In genomic region chr6:139576261-139577014, GRCm38 (mm10) we compare ENCODE assay signal across 12 mouse cellular contexts. TPM values are rescaled to one million over a fixed set of nuclear protein-coding genes. Genes with fewer than 3 reads are reported as not detected.
A peak's percentile ranks its signal among the peaks of the same experiment; 100 is the strongest.
DNase-seq lines count a peak whose midpoint lies in the region; ATAC-seq and TF ChIP-seq lines count a peak whose summit lies in the region.
"Had no signal": no experiment of that assay in that cellular context is flagged by ENCODE, and none has a peak within 500 bp of the region (broad histone marks: within the 10 kb centered on the region; RNA-seq: fewer than 3 reads in every experiment).

No protein-coding gene starts in this region.

- H3K9ac ChIP-seq in ES-E14 (ENCODE audit: insufficient read depth, low read depth, low read length, poor library complexity, severe bottlenecking): no peak overlapping the region
- no peak overlapping the region for H3K9ac ChIP-seq in lung, embryonic 14.5 days
- H3K9ac ChIP-seq: liver, embryonic 14.5 days had no signal

- H3K4me2 ChIP-seq in lung, embryonic 14.5 days: no peak overlapping the region; the same call in 1 of the 2 replicates

- peak; percentile 51 for TF ChIP-seq CTCF in layer of hippocampus, adult 2 months (conservative IDR thresholded peaks at IDR 0.05)
- TF ChIP-seq CTCF in lung, embryonic 14.5 days (IDR thresholded peaks at IDR 0.05; ENCODE audit: low read depth): peak; percentile 43; the same call in 1 of the 2 replicates

- 48% methylated on average over 10 of the region's 10 CpGs for WGBS in lung, embryonic 14.5 days

- no peaks in the 10 kb centered on the region for H3K9me3 ChIP-seq in ES-E14 (ENCODE audit: control insufficient read depth, insufficient read depth, low read depth, low read length)
- no peaks in the 10 kb centered on the region for H3K9me3 ChIP-seq in lung, embryonic 14.5 days (ENCODE audit: low read depth, low read length)

- in situ Hi-C loops in ES-E14 (cut with MboI; ENCODE audit: low sequenced_read_pairs in 2 of 2, unreplicated experiment in 2 of 2): no loop called here

- H3K27ac ChIP-seq in layer of hippocampus, adult 2 months: no peak overlapping the region
- no peak overlapping the region for H3K27ac ChIP-seq in ES-E14 (ENCODE audit: insufficient read depth, low read depth, low read length, poor library complexity, severe bottlenecking)
- no peak overlapping the region for H3K27ac ChIP-seq in lung, embryonic 14.5 days (ENCODE audit: low read depth)
- H3K27ac ChIP-seq: forebrain, embryonic 10.5 days; liver, embryonic 14.5 days had no signal

- H3K27me3 ChIP-seq in lung, embryonic 14.5 days (ENCODE audit: insufficient read depth, low read length): 0 out of 2 replicates have a peak, but pooled peaks cover 3% of the 10 kb centered on the region

- H3K36me3 ChIP-seq in ES-E14 (ENCODE audit: control insufficient read depth, insufficient read depth, low read length, poor library complexity, severe bottlenecking): no peaks in the 10 kb centered on the region
- no peaks in the 10 kb centered on the region for H3K36me3 ChIP-seq in lung, embryonic 14.5 days (ENCODE audit: insufficient read depth)
- H3K36me3 ChIP-seq: forebrain, embryonic 10.5 days had no signal

- peak; percentile 6 to 9 for DNase-seq in cerebellum, postnatal 10 days
- DNase-seq in cerebellum, adult 11-12 months: no peak
- no peak for DNase-seq in layer of hippocampus, adult 2 months (ENCODE audit: low spot score in 2 of 2)
- no peak for DNase-seq in layer of hippocampus, postnatal 10 days (ENCODE audit: low spot score in 2 of 2)
- DNase-seq in ES-E14 (ENCODE audit: low read depth, low spot score): peak; percentile 57
- peak; percentile 59 for DNase-seq in lung, embryonic 14.5 days
- DNase-seq in layer of hippocampus, adult 8-10 months (ENCODE audit: low spot score in 2 of 2): no peak
- DNase-seq: layer of hippocampus, adult 9-11 months had no signal

- ATAC-seq in lung, embryonic 14.5 days (ENCODE audit: insufficient read depth): peak; percentile 47; the same call in 1 of the 2 replicates
- no peak for ATAC-seq in megakaryocyte, adult 5-6 weeks (ENCODE audit: poor library complexity, severe bottlenecking)

- H3K4me3 ChIP-seq in layer of hippocampus, adult 2 months: no peak overlapping the region
- H3K4me3 ChIP-seq in ES-E14 (ENCODE audit: insufficient read depth in 1 of 2, low read depth in 1 of 2, low read length in 2 of 2, poor library complexity in 1 of 2, severe bottlenecking in 1 of 2): no peak overlapping the region
- H3K4me3 ChIP-seq in lung, embryonic 14.5 days (ENCODE audit: low read depth, low read length): no peak overlapping the region
- H3K4me3 ChIP-seq: forebrain, embryonic 10.5 days had no signal

- H3K4me1 ChIP-seq in ES-E14 (ENCODE audit: control insufficient read depth in 2 of 2, insufficient read depth in 2 of 2, low read length in 2 of 2, poor library complexity in 1 of 2): no peaks in the 10 kb centered on the region
- H3K4me1 ChIP-seq in lung, embryonic 14.5 days (ENCODE audit: insufficient read depth): no peaks in the 10 kb centered on the region; the same call in 1 of the 2 replicates
- H3K4me1 ChIP-seq: forebrain, embryonic 10.5 days had no signal

TF ChIP-seq in ES-E14, 5 proteins besides CTCF, POLR2A, EP300 and RAD21:
- no peak for TF ChIP-seq MAFK (IDR thresholded peaks at IDR 0.05; ENCODE audit: insufficient read depth, low read depth, low read length)
- no peak for TF ChIP-seq CHD2 (IDR thresholded peaks at IDR 0.05; ENCODE audit: low read depth, low read length)
- TF ChIP-seq ZNF384 (IDR thresholded peaks at IDR 0.05; ENCODE audit: low read depth, low read length): no peak
- no peak for TF ChIP-seq HCFC1 (IDR thresholded peaks at IDR 0.05; ENCODE audit: borderline replicate concordance, insufficient read depth, low read length)
- TF ChIP-seq ZC3H11A (IDR thresholded peaks at IDR 0.05; ENCODE audit: borderline replicate concordance, low read depth, low read length): no peak

RNA-seq across cellular contexts. Expression of gene Pik3c2g, which starts 10.6 kb away (rescaled TPM):
- under 1 TPM in 1 of 2 experiments, not detected in 1; 0.33 TPM for total RNA-seq in layer of hippocampus, adult 2 months (2021)
- under 1 TPM; 0.27 to 0.69 TPM for total RNA-seq in layer of hippocampus, postnatal 10 days (2021)
- not detected in 2 replicates for total RNA-seq in ES-E14 (2012; rRNA removed)
- polyA plus RNA-seq in lung, embryonic 14.5 days (2014; fragmentation: Nextera tagmentation; extraction: Ambion mirVana): 1.1 TPM in 2 replicates
- not detected in 2 replicates for total RNA-seq in megakaryocyte, adult 5-6 weeks (2015)
- 0.07 TPM in 1 of 2 replicates, not detected in the other for total RNA-seq in megakaryocyte, adult 5-6 weeks (2017)
- under 1 TPM in 2 of 4 experiments, not detected in 2; 0.12 to 0.49 TPM for total RNA-seq in layer of hippocampus, adult 8-10 months (2022)
- total RNA-seq: heart, postnatal 10 days had no signal
- polyA plus RNA-seq: forebrain, embryonic 10.5 days had no signal

Comparison
In these comparisons a context has a peak if more than half of its experiments do, and no peak if none do; other contexts are left out.
1. DNase-seq: peak in cerebellum, postnatal 10 days (2 of 2), ES-E14 (single experiment) and lung, embryonic 14.5 days (single experiment); none in cerebellum, adult 11-12 months (single experiment), layer of hippocampus, adult 2 months (0 of 2), layer of hippocampus, postnatal 10 days (0 of 2) and layer of hippocampus, adult 8-10 months (0 of 2).